Mouse (Mus musculus) spleen, adult 2 months (tissue): ENCODE data around the gene Tekt2. TPM values are rescaled to one million over a fixed set of nuclear protein-coding genes. Genes with fewer than 3 reads are reported as not detected.

ENCODE experiments used
- DNase-seq, 2 experiments: peaks; one replicate each; pipeline versions ENCODE4 v3.0.0 to v3.0.0-alpha.2; 2012 to 2021; ENCODE audit warnings: low spot score in 2 of 2, low read depth in 1 of 2
- H3K27ac ChIP-seq: fragments of 200-500 bp; 2 replicates; pipeline ENCODE4 v1.5.1; 2012; ENCODE audit warnings: low read length, inconsistent platforms; ENCODE audit not compliant: insufficient read depth
- H3K27me3 ChIP-seq: fragments of 200-500 bp; 2 replicates; pipeline ENCODE4 v1.6.1; 2012; ENCODE audit warnings: mild to moderate bottlenecking, moderate library complexity, low read length, inconsistent platforms; ENCODE audit not compliant: control insufficient read depth, insufficient read depth
- H3K36me3 ChIP-seq: fragments of 200-500 bp; 2 replicates; pipeline ENCODE4 v1.6.1; 2012; ENCODE audit warnings: mild to moderate bottlenecking, low read length, inconsistent platforms; ENCODE audit not compliant: control insufficient read depth, insufficient read depth
- H3K4me1 ChIP-seq: fragments of 200-500 bp; 2 replicates; pipeline ENCODE4 v1.6.1; 2011; ENCODE audit warnings: inconsistent platforms; ENCODE audit not compliant: control insufficient read depth, insufficient read depth, insufficient read length
- H3K4me3 ChIP-seq: fragments of 200-500 bp; 2 replicates; pipeline ENCODE4 v1.5.1; 2011; ENCODE audit warnings: mild to moderate bottlenecking, inconsistent platforms; ENCODE audit not compliant: insufficient read depth, insufficient read length; ENCODE audit errors: extremely low read depth
- CTCF ChIP-seq: fragments of 200-500 bp; IDR thresholded peaks from 2 replicates; pipeline ENCODE4 v1.5.1; 2011; ENCODE audit warnings: mild to moderate bottlenecking, inconsistent platforms; ENCODE audit not compliant: insufficient read depth, insufficient read length, insufficient replicate concordance; ENCODE audit errors: extremely low read depth
- POLR2A ChIP-seq: fragments of 200-500 bp; IDR thresholded peaks from 2 replicates; pipeline ENCODE4 v1.6.1; 2011; ENCODE audit warnings: low read depth, low read length, inconsistent platforms
- WGBS: fragments of 180-500 bp; shearing (Covaris S2); methylation state at CpG from one replicate; pipeline ENCODE4 v1.1.7; 2018; 5-methylcytosine and 5-hydroxymethylcytosine counted together
- polyA plus RNA-seq: library from polyadenylated mRNA; depleted of rRNA; stranded (reverse); fragments of >200 nt; gene quantifications from 2 replicates; pipeline ENCODE4 v1.2.3, GENCODE M21; 2012

Gene Tekt2
- polyA plus RNA-seq, 1 experiment, result 1.7 TPM

- Histone ChIP-seq H3K4me1 (no peaks in the 10 kb centered on the region; the same call in 1 of the 2 replicates), H3K4me3 (no peak overlapping the region), H3K27me3 (no peaks in the 10 kb centered on the region), H3K27ac (no peak overlapping the region), H3K36me3 (peaks cover 21% of the 10 kb centered on the region)
- WGBS, result 92% methylated on average over 13 of the region's 13 CpGs
- no peak for DNase-seq
- TF ChIP-seq CTCF (no peak), POLR2A (no peak)
Measured at GRCm38 (mm10) chr4:126316443-126317040, 8.9 kb downstream of the Tekt2 start.

DNA sequence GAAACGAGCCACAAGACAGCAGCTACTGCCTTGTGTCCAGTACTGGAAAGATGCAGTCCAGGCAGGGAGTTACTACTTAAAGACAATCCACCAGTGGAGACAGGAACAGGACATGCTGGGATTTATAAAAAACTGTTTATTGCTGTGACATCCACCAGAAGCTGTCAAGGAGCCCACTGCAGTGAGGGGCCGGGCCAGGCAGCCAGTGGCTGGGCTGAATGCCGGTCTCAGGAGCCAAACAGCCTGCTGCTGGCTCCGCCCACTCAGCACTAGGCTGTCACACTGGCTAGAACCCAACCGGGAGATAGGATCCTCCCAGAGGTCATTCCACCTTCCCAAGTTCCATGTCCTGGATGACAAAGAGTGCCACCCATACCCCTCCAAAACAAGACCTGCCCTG, 9.6 kb downstream of the Tekt2 start:
- H3K27ac ChIP-seq, result no peak overlapping the region
- TF ChIP-seq CTCF (no peak), POLR2A (no peak)
- H3K27me3 ChIP-seq, result no peaks in the 10 kb centered on the region
- peaks cover 21% of the 10 kb centered on the region for H3K36me3 ChIP-seq
- H3K4me1 ChIP-seq, result no peaks in the 10 kb centered on the region; the same call in 1 of the 2 replicates
- 76% methylated on average over 5 of the region's 5 CpGs for WGBS
- no peak for DNase-seq
- H3K4me3 ChIP-seq, result no peak overlapping the region

DNA sequence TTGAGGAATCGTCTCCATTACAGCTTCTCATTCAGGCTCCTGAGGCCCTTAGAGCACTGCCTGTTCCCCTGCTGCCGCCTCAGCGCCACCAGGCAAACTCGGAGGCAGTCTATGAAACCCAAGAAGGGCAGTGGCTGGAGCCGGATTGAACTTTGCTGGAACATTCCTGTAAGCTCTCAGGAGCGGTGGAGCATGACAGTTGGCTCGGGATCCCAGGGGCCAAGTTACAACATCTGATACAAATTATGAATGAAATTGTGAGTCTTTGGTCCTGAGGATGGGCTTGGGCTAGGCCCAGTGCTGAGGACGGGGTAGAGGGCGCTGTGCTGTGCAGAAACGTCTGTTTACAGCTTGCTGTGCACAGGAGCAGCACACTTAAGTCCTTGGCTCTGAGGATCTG, 11.1 kb downstream of the Tekt2 start:
- DNase-seq, result no peak
- H3K36me3 ChIP-seq, result peaks cover 21% of the 10 kb centered on the region
- 81% methylated on average over 10 of the region's 10 CpGs for WGBS
- H3K4me3 ChIP-seq, result no peak overlapping the region
- no peaks in the 10 kb centered on the region for H3K4me1 ChIP-seq
- H3K27me3 ChIP-seq, result no peaks in the 10 kb centered on the region; the same call in 1 of the 2 replicates
- TF ChIP-seq POLR2A, result no peak
- no peak for TF ChIP-seq CTCF
- H3K27ac ChIP-seq, result no peak overlapping the region

GRCm38 (mm10) chr4:126313202-126313601, 12.3 kb downstream of the Tekt2 start:
- H3K36me3 ChIP-seq, result peaks cover 21% of the 10 kb centered on the region
- no peaks in the 10 kb centered on the region for H3K4me1 ChIP-seq
- DNase-seq, result no peak
- no peak overlapping the region for H3K27ac ChIP-seq
- WGBS, result 86% methylated on average over 5 of the region's 5 CpGs
- no peak for TF ChIP-seq CTCF
- no peak for TF ChIP-seq POLR2A
- no peaks in the 10 kb centered on the region; the same call in 1 of the 2 replicates for H3K27me3 ChIP-seq
- H3K4me3 ChIP-seq, result no peak overlapping the region

GRCm38 (mm10) chr4:126311566-126312200, 13.8 kb downstream of the Tekt2 start:
- no peak overlapping the region for H3K4me3 ChIP-seq
- H3K4me1 ChIP-seq, result no peaks in the 10 kb centered on the region
- H3K27me3 ChIP-seq, result no peaks in the 10 kb centered on the region; the same call in 1 of the 2 replicates
- WGBS, result 91% methylated on average over 16 of the region's 16 CpGs
- no peak for TF ChIP-seq CTCF
- no peak for TF ChIP-seq POLR2A
- no peak overlapping the region for H3K27ac ChIP-seq
- peaks cover 9% of the 10 kb centered on the region for H3K36me3 ChIP-seq
- no peak for DNase-seq

- WGBS, result 73% methylated on average over 7 of the region's 7 CpGs
- H3K4me3 ChIP-seq, result no peak overlapping the region
- peaks cover 1% of the 10 kb centered on the region; the same call in 1 of the 2 replicates for H3K36me3 ChIP-seq
- DNase-seq, result no peak
- no peak overlapping the region for H3K27ac ChIP-seq
- no peaks in the 10 kb centered on the region; the same call in 1 of the 2 replicates for H3K27me3 ChIP-seq
- H3K4me1 ChIP-seq, result no peaks in the 10 kb centered on the region
- TF ChIP-seq CTCF (no peak), POLR2A (no peak)
Measured at GRCm38 (mm10) chr4:126310344-126310743, 15.1 kb downstream of the Tekt2 start.

DNA sequence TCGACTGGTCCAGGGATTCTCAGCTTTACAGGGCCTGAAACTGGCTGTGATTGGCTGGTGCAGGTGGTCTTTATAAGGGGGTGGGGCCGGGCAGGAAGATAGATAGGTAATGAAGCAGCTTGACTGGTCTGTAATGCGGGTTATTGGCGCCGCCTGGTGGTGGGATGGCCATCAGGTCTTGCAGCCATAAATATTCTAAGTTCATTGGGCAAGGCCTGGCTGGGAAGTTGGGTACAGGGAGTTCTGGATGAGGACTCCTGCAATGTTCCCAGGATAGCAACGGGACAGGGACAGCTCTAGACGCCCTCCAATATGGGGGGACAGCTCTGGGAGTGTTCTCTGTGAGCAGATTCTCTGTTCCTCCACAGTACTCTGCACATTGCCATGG, 15.6 kb downstream of the Tekt2 start:
- WGBS, result 1% methylated on average over 7 of the region's 7 CpGs
- peak; percentile 62; the same call in 1 of the 2 replicates for TF ChIP-seq CTCF
- no peak for TF ChIP-seq POLR2A
- Histone ChIP-seq H3K36me3 (peaks cover 1% of the 10 kb centered on the region; the same call in 1 of the 2 replicates), H3K27ac (no peak overlapping the region), H3K27me3 (no peaks in the 10 kb centered on the region; the same call in 1 of the 2 replicates), H3K4me3 (no peak overlapping the region), H3K4me1 (no peaks in the 10 kb centered on the region)
- peak; percentile 45 to 75 for DNase-seq
